Mouse (Mus musculus) layer of hippocampus, adult 6 months (tissue): ENCODE data around the gene Col4a5. TPM values are rescaled to one million over a fixed set of nuclear protein-coding genes. Genes with fewer than 3 reads are reported as not detected.

Experiments
- long read RNA-seq, 2 experiments: library from polyadenylated mRNA; unstranded; transcript quantifications; one replicate each; pipeline ENCODE4 v2.0.0; 2019 to 2020
- polyA plus RNA-seq: library from polyadenylated mRNA; unstranded; fragments of <200 nt; fragmentation: Nextera tagmentation; gene quantifications from 2 replicates; pipeline ENCODE4 v1.2.3, GENCODE M21; 2021

The Col4a5 gene
- polyA plus RNA-seq = 0.36 and 0.56 TPM in 2 replicates
- long read RNA-seq, experiment 1, partial matches to known transcripts = 0 of 1 reads
- long read RNA-seq, experiment 1, other reads (novel, unspliced or antisense) = 1 of 1 reads
- long read RNA-seq, experiment 2 = 0 reads

GRCm38 (mm10) chrX:141475110-141475509, at the start of gene Col4a5:
Col4a5 (plus strand) TSS chrX:141475385.

GRCm38 (mm10) chrX:141473470-141474302, 1.5 kb upstream of the Col4a5 start, which contains the start of gene Col4a6:
Col4a6 (minus strand) TSS chrX:141474076.

DNA sequence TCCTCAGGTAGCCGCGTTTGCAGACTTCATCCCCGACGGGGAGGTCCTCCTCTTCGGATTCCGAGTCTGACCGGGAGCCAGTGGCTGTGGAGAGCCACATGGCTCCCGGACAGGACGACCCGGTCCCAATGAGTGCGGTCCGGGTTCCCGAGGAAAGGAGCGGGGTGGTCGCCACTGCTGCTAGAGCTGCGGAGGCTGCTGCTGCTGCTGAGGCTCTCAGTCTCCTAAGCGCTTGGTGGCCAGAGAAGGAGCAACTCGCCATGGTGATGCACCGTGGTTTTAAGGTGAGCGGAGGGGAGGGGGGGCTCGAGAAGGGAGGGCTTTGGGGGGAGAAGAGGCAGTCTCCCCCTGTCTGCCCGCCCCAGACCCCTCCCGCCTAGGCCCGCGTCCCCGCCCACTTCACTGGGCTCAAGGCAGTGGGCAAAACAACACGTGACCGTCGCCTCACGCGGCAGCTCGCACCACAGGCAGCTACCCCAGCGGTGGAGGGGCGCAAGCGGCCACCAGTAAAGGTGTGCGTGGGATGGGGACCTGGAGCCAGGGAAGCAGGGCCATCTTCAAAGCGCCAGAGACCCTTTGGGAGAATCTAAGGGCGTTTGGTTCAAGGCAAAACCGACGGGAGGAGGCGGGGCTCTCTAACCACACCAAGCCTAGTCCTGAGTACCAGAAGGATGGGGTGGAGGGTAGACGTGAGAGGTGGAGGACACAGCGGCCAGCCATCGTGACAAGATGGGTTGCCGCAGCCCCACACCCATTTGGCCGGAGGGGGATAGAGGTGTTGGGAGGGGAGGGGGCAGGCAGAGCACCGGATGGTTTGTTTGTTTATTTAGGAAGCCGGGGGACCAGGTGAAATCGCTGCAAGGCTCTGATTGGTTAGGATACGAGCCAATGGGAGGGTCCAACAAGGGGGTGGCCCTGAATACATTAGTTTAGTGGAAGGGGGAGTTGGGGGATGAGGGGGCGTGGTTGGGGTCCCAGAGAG, 250.0 kb downstream of the Col4a5 start, which contains the start of gene Irs4:
Gene Irs4 (minus strand): TSS at position 327 of the 982 bp plus-strand sequence.

Other genes starting within 250 kb of the Col4a5 start
- 0.04 and 0.10 TPM in 2 replicates for gene Col4a6, start 1.3 kb upstream of the Col4a5 start, polyA plus RNA-seq
- gene Irs4, start 249.9 kb downstream of the Col4a5 start, polyA plus RNA-seq = 0.05 and 0.13 TPM in 2 replicates